In genomic region chr5:64602356-64602936, GRCm38 (mm10) we compare ENCODE assay signal across 22 mouse cellular contexts.
DNase-seq lines count a peak whose midpoint lies in the region; ATAC-seq lines count a peak whose summit lies in the region.
"Had no signal": no experiment of that assay in that cellular context is flagged by ENCODE, and none has a peak within 500 bp of the region (broad histone marks: within the 10 kb centered on the region; RNA-seq: fewer than 3 reads in every experiment).

No protein-coding gene starts in this region.

- no peak overlapping the region for H3K4me3 ChIP-seq in heart, embryonic 10.5 days
- H3K4me3 ChIP-seq in embryonic facial prominence, embryonic 10.5 days: no peak overlapping the region
- no peak overlapping the region for H3K4me3 ChIP-seq in kidney, embryonic 14.5 days (ENCODE audit: low read length)
- H3K4me3 ChIP-seq: forebrain, embryonic 10.5 days; heart, adult 2 months; heart, embryonic 15.5 days; left cerebral cortex, adult 2 months; limb, embryonic 12.5 days had no signal

- WGBS in heart, embryonic 10.5 days: 80% methylated on average over 8 of the region's 8 CpGs
- 85% methylated on average over 8 of the region's 8 CpGs for WGBS in embryonic facial prominence, embryonic 10.5 days
- 67% methylated on average over 8 of the region's 8 CpGs for WGBS in kidney, embryonic 14.5 days

- no peaks in the 10 kb centered on the region for H3K36me3 ChIP-seq in heart, embryonic 10.5 days
- H3K36me3 ChIP-seq in embryonic facial prominence, embryonic 10.5 days (replicated peaks): no peaks in the 10 kb centered on the region
- no peaks in the 10 kb centered on the region for H3K36me3 ChIP-seq in kidney, embryonic 14.5 days (ENCODE audit: control insufficient read depth, insufficient read depth, low read length)
- H3K36me3 ChIP-seq: forebrain, embryonic 10.5 days; G1E; heart, embryonic 15.5 days; limb, embryonic 12.5 days had no signal

- H3K4me1 ChIP-seq in heart, embryonic 10.5 days: peaks cover 50% of the 10 kb centered on the region
- peaks cover 48% of the 10 kb centered on the region for H3K4me1 ChIP-seq in embryonic facial prominence, embryonic 10.5 days
- H3K4me1 ChIP-seq in kidney, embryonic 14.5 days (ENCODE audit: control insufficient read depth, insufficient read depth, low read length): peaks cover 19% of the 10 kb centered on the region

- ATAC-seq in kidney, embryonic 14.5 days (ENCODE audit: low FRiP score, low TSS enrichment): peak; percentile 29; the same call in 1 of the 2 replicates
- no peak for ATAC-seq in monocyte, adult 5-6 weeks (replicated peaks; ENCODE audit: insufficient number of reproducible peaks, low FRiP score, low TSS enrichment, poor library complexity, severe bottlenecking)
- ATAC-seq: midbrain, embryonic 16.5 days had no signal

- no peaks in the 10 kb centered on the region for H3K9me3 ChIP-seq in heart, embryonic 10.5 days
- no peaks in the 10 kb centered on the region for H3K9me3 ChIP-seq in embryonic facial prominence, embryonic 10.5 days
- H3K9me3 ChIP-seq in kidney, embryonic 14.5 days (ENCODE audit: control insufficient read depth, low read length): no peaks in the 10 kb centered on the region
- H3K9me3 ChIP-seq: G1E; heart, embryonic 15.5 days; limb, embryonic 12.5 days had no signal

- H3K4me2 ChIP-seq in kidney, embryonic 14.5 days (replicated peaks; ENCODE audit: low read depth, low read length): no peak overlapping the region
- H3K4me2 ChIP-seq: heart, embryonic 15.5 days; limb, embryonic 12.5 days had no signal

- no peak for DNase-seq in heart, embryonic 10.5 days (ENCODE audit: low spot score)
- no peak for DNase-seq in heart, postnatal 10 days
- no peak for DNase-seq in embryonic facial prominence, embryonic 10.5 days (ENCODE audit: low spot score)
- peak; percentile 62 to 63 for DNase-seq in kidney, postnatal 36 days
- DNase-seq in right cerebral cortex, postnatal 14 days: no peak
- DNase-seq in spleen, adult 18-20 months: no peak
- DNase-seq: adrenal gland, postnatal 25 days; cerebellum, adult 18-20 months; cerebellum, postnatal 36 days; heart, adult 2 months; lung, adult 18-20 months; lung, postnatal 14 days; right cerebral cortex, postnatal 4 days; thymus, postnatal 4 days had no signal

- peak overlapping the region; percentile 85 for H3K27ac ChIP-seq in heart, embryonic 10.5 days
- peak overlapping the region; percentile 71 for H3K27ac ChIP-seq in embryonic facial prominence, embryonic 10.5 days (replicated peaks)
- H3K27ac ChIP-seq in kidney, embryonic 14.5 days (ENCODE audit: low read depth, low read length): no peak overlapping the region
- H3K27ac ChIP-seq: heart, adult 2 months; heart, embryonic 15.5 days; left cerebral cortex, adult 2 months had no signal

- intact Hi-C loops in heart, postnatal 10 days (cut with DNase I): no loop called here

- no peak overlapping the region for H3K9ac ChIP-seq in kidney, embryonic 14.5 days (ENCODE audit: low read depth, low read length)
- H3K9ac ChIP-seq: heart, embryonic 15.5 days; limb, embryonic 12.5 days had no signal

- no peaks in the 10 kb centered on the region for H3K27me3 ChIP-seq in heart, embryonic 10.5 days (ENCODE audit: insufficient read depth, poor library complexity, severe bottlenecking)
- no peaks in the 10 kb centered on the region for H3K27me3 ChIP-seq in embryonic facial prominence, embryonic 10.5 days (replicated peaks; ENCODE audit: low read depth, poor library complexity, severe bottlenecking)
- no peaks in the 10 kb centered on the region for H3K27me3 ChIP-seq in kidney, embryonic 14.5 days (ENCODE audit: control insufficient read depth, insufficient read depth, low read length)
- H3K27me3 ChIP-seq: heart, embryonic 15.5 days; limb, embryonic 12.5 days had no signal

Comparison
In these comparisons a context has a peak if more than half of its experiments do, and no peak if none do; other contexts are left out.
1. DNase-seq: peak in kidney, postnatal 36 days (2 of 2); none in heart, embryonic 10.5 days (single experiment), heart, postnatal 10 days (0 of 2), embryonic facial prominence, embryonic 10.5 days (single experiment), right cerebral cortex, postnatal 14 days (single experiment) and spleen, adult 18-20 months (0 of 2).